Mouse (Mus musculus) hematopoietic stem cell, adult 5-6 weeks (primary cell): ENCODE results near the gene Cct2. TPM values are rescaled to one million over a fixed set of nuclear protein-coding genes. Genes with fewer than 3 reads are reported as not detected.

ENCODE experiments used
- ATAC-seq, 2 experiments: fragments of 125-278 bp in 1 of 2; replicated peaks in 1 of 2; 2 replicates each; pipeline ENCODE4 v1.8.0; 2016 to 2017; ENCODE audit warnings: inconsistent platforms in 2 of 2, mild to moderate bottlenecking in 2 of 2, moderate number of reproducible peaks in 2 of 2, low read depth in 1 of 2, moderate TSS enrichment in 1 of 2; ENCODE audit not compliant: low FRiP score in 2 of 2, poor library complexity in 2 of 2, severe bottlenecking in 2 of 2, insufficient read depth in 1 of 2, low TSS enrichment in 1 of 2
- total RNA-seq: library from RNA; stranded (forward); fragments of 172-1452, 232-1000 nt; gene quantifications from 2 replicates; pipeline ENCODE4 v1.2.3, GENCODE M21; 2017

The Cct2 gene
- total RNA-seq: 549 and 550 TPM in 2 replicates

- ATAC-seq: peak; percentile 85 to 91
Measured at GRCm38 (mm10) chr10:117063254-117064021, at the start of gene Cct2. Gene Cct2 (minus strand): TSS chr10:117063814.

GRCm38 (mm10) chr10:117112545-117112944, 48.9 kb upstream of the Cct2 start:
- ATAC-seq: peak; percentile 88 to 89

GRCm38 (mm10) chr10:117111455-117111854, 47.8 kb upstream of the Cct2 start:
- ATAC-seq: no peak

- ATAC-seq: no peak
Measured at GRCm38 (mm10) chr10:117110271-117110670, 46.7 kb upstream of the Cct2 start.

GRCm38 (mm10) chr10:117106686-117107085, 43.1 kb upstream of the Cct2 start:
- ATAC-seq: no peak

GRCm38 (mm10) chr10:117106244-117106643, 42.6 kb upstream of the Cct2 start:
- ATAC-seq: peak in 1 of 2 experiments; percentile 13; a peak in 1 of 4 replicates

- no peak for ATAC-seq
Measured at GRCm38 (mm10) chr10:117105015-117105414, 41.4 kb upstream of the Cct2 start.

GRCm38 (mm10) chr10:117103854-117104598, 40.4 kb upstream of the Cct2 start:
- ATAC-seq: no peak

GRCm38 (mm10) chr10:117100175-117100574, 36.6 kb upstream of the Cct2 start:
- no peak for ATAC-seq

GRCm38 (mm10) chr10:117097116-117097698, 33.6 kb upstream of the Cct2 start:
- ATAC-seq: peak; percentile 7 to 58; a peak in 2 of 4 replicates

- no peak for ATAC-seq
Measured at GRCm38 (mm10) chr10:117096096-117096495, 32.5 kb upstream of the Cct2 start.

GRCm38 (mm10) chr10:117094504-117095329, 31.1 kb upstream of the Cct2 start:
- no peak for ATAC-seq

GRCm38 (mm10) chr10:117089628-117090027, 26.0 kb upstream of the Cct2 start:
- no peak for ATAC-seq

- no peak for ATAC-seq
Measured at GRCm38 (mm10) chr10:117081914-117082359, 18.3 kb upstream of the Cct2 start.

- no peak for ATAC-seq
Measured at GRCm38 (mm10) chr10:117081326-117081725, 17.7 kb upstream of the Cct2 start.

GRCm38 (mm10) chr10:117078284-117078683, 14.7 kb upstream of the Cct2 start:
- peak; percentile 94 to 95 for ATAC-seq

GRCm38 (mm10) chr10:117073176-117073575, 9.6 kb upstream of the Cct2 start:
- ATAC-seq: no peak
